In genomic region chr6:34480749-34481148, GRCm38 (mm10) we compare ENCODE assay signal across 16 mouse cellular contexts. TPM values are rescaled to one million over a fixed set of nuclear protein-coding genes. Genes with fewer than 3 reads are reported as not detected.
A peak's percentile ranks its signal among the peaks of the same experiment; 100 is the strongest.
DNase-seq lines count a peak whose midpoint lies in the region; ATAC-seq lines count a peak whose summit lies in the region.
"Had no signal": no experiment of that assay in that cellular context is flagged by ENCODE, and none has a peak within 500 bp of the region (broad histone marks: within the 10 kb centered on the region; RNA-seq: fewer than 3 reads in every experiment).

No protein-coding gene starts in this region.

- no peak overlapping the region for H3K27ac ChIP-seq in embryonic facial prominence, embryonic 14.5 days (replicated peaks; ENCODE audit: low read depth, low read length)
- no peak overlapping the region for H3K27ac ChIP-seq in embryonic facial prominence, embryonic 10.5 days (replicated peaks)
- H3K27ac ChIP-seq in liver, embryonic 11.5 days (ENCODE audit: low read depth, low read length), result no peak overlapping the region
- no peak overlapping the region for H3K27ac ChIP-seq in kidney, embryonic 15.5 days
- H3K27ac ChIP-seq: forebrain, embryonic 15.5 days; hindbrain, embryonic 10.5 days had no signal

- 44% methylated on average over 4 of the region's 4 CpGs for WGBS in embryonic facial prominence, embryonic 14.5 days
- 42% methylated on average over 4 of the region's 4 CpGs for WGBS in embryonic facial prominence, embryonic 10.5 days
- WGBS in liver, embryonic 11.5 days, result 28% methylated on average over 4 of the region's 4 CpGs
- 33% methylated on average over 4 of the region's 4 CpGs for WGBS in kidney, embryonic 15.5 days

- no peak overlapping the region for H3K4me2 ChIP-seq in embryonic facial prominence, embryonic 14.5 days (ENCODE audit: low read depth, low read length)
- peak overlapping the region; percentile 6; the same call in 1 of the 2 replicates for H3K4me2 ChIP-seq in liver, embryonic 11.5 days
- H3K4me2 ChIP-seq in kidney, embryonic 15.5 days, result no peak overlapping the region
- H3K4me2 ChIP-seq: forebrain, embryonic 15.5 days had no signal

- ATAC-seq in embryonic facial prominence, embryonic 14.5 days (ENCODE audit: low read depth), result no peak
- no peak for ATAC-seq in liver, embryonic 11.5 days (replicated peaks; ENCODE audit: low FRiP score)
- ATAC-seq in kidney, embryonic 15.5 days (replicated peaks; ENCODE audit: low FRiP score), result no peak
- ATAC-seq: forebrain, embryonic 15.5 days had no signal

- H3K4me1 ChIP-seq in embryonic facial prominence, embryonic 14.5 days (ENCODE audit: control insufficient read depth, insufficient read depth, low read length), result peaks cover 27% of the 10 kb centered on the region
- peaks cover 47% of the 10 kb centered on the region for H3K4me1 ChIP-seq in embryonic facial prominence, embryonic 10.5 days
- peaks cover 43% of the 10 kb centered on the region for H3K4me1 ChIP-seq in liver, embryonic 11.5 days (replicated peaks; ENCODE audit: control insufficient read depth, insufficient read depth, low read length)
- peaks cover 39% of the 10 kb centered on the region for H3K4me1 ChIP-seq in kidney, embryonic 15.5 days

- no peaks in the 10 kb centered on the region for H3K36me3 ChIP-seq in embryonic facial prominence, embryonic 14.5 days (ENCODE audit: control insufficient read depth, insufficient read depth, low read length)
- no peaks in the 10 kb centered on the region for H3K36me3 ChIP-seq in embryonic facial prominence, embryonic 10.5 days (replicated peaks)
- H3K36me3 ChIP-seq in liver, embryonic 11.5 days (ENCODE audit: control insufficient read depth, insufficient read depth, low read length), result no peaks in the 10 kb centered on the region
- H3K36me3 ChIP-seq in kidney, embryonic 15.5 days, result no peaks in the 10 kb centered on the region
- H3K36me3 ChIP-seq: forebrain, embryonic 15.5 days had no signal

- H3K27me3 ChIP-seq in embryonic facial prominence, embryonic 14.5 days (replicated peaks; ENCODE audit: control insufficient read depth, insufficient read depth, low read length), result no peaks in the 10 kb centered on the region
- H3K27me3 ChIP-seq in embryonic facial prominence, embryonic 10.5 days (replicated peaks; ENCODE audit: low read depth, poor library complexity, severe bottlenecking), result no peaks in the 10 kb centered on the region
- H3K27me3 ChIP-seq in liver, embryonic 11.5 days (replicated peaks; ENCODE audit: control insufficient read depth, insufficient read depth, low read length), result no peaks in the 10 kb centered on the region
- no peaks in the 10 kb centered on the region for H3K27me3 ChIP-seq in kidney, embryonic 15.5 days
- H3K27me3 ChIP-seq: forebrain, embryonic 15.5 days had no signal

- peak; percentile 19 for DNase-seq in embryonic facial prominence, embryonic 14.5 days (ENCODE audit: low spot score)
- DNase-seq in embryonic facial prominence, embryonic 10.5 days (ENCODE audit: low spot score), result no peak
- DNase-seq in liver, embryonic 11.5 days (ENCODE audit: low spot score), result no peak
- DNase-seq in liver, result no peak
- peak; percentile 74 for DNase-seq in Muller cell, postnatal 12 days (ENCODE audit: inconsistent ontology term)
- DNase-seq in lung, postnatal 10 days, result peak; percentile 41
- DNase-seq in left cerebral cortex, postnatal 14 days (ENCODE audit: low spot score in 2 of 2), result no peak
- DNase-seq: adrenal gland, adult 8-10 months; cerebellum, postnatal 25 days; kidney, adult 18-20 months; kidney, postnatal 36 days; midbrain, embryonic 14.5 days; right cerebral cortex, postnatal 14 days had no signal

- intact Hi-C loops in left cerebral cortex, postnatal 14 days (cut with DNase I), result no loop called here

- H3K9ac ChIP-seq in embryonic facial prominence, embryonic 14.5 days (ENCODE audit: low read depth, low read length), result no peak overlapping the region
- no peak overlapping the region for H3K9ac ChIP-seq in liver, embryonic 11.5 days (ENCODE audit: low read depth, low read length)
- no peak overlapping the region for H3K9ac ChIP-seq in kidney, embryonic 15.5 days
- H3K9ac ChIP-seq: forebrain, embryonic 15.5 days had no signal

- H3K9me3 ChIP-seq in embryonic facial prominence, embryonic 14.5 days (ENCODE audit: control insufficient read depth, low read length), result 0 out of 2 replicates have a peak, but pooled peaks cover 4% of the 10 kb centered on the region
- no peaks in the 10 kb centered on the region for H3K9me3 ChIP-seq in embryonic facial prominence, embryonic 10.5 days
- no peaks in the 10 kb centered on the region for H3K9me3 ChIP-seq in liver, embryonic 11.5 days (ENCODE audit: control insufficient read depth, low read length)
- H3K9me3 ChIP-seq in kidney, embryonic 15.5 days (replicated peaks), result no peaks in the 10 kb centered on the region
- H3K9me3 ChIP-seq: forebrain, embryonic 15.5 days; hindbrain, embryonic 10.5 days had no signal

- H3K4me3 ChIP-seq in embryonic facial prominence, embryonic 14.5 days (ENCODE audit: low read depth, low read length), result no peak overlapping the region
- no peak overlapping the region for H3K4me3 ChIP-seq in embryonic facial prominence, embryonic 10.5 days
- H3K4me3 ChIP-seq in liver, embryonic 11.5 days (ENCODE audit: low read depth, low read length), result no peak overlapping the region
- H3K4me3 ChIP-seq in kidney, embryonic 15.5 days (replicated peaks), result no peak overlapping the region
- H3K4me3 ChIP-seq: forebrain, embryonic 15.5 days; hindbrain, embryonic 10.5 days had no signal

RNA-seq across cellular contexts. Expression of gene Bpgm, which starts 4.7 kb away (rescaled TPM):
- polyA plus RNA-seq in embryonic facial prominence, embryonic 14.5 days (2014; fragmentation: Nextera tagmentation; extraction: Ambion mirVana), result 46.5 and 48.7 TPM in 2 replicates
- 52.2 and 53.2 TPM in 2 replicates for polyA plus RNA-seq in embryonic facial prominence, embryonic 10.5 days (2016; fragmentation: Nextera tagmentation; extraction: Ambion mirVana)
- polyA plus RNA-seq in liver, embryonic 11.5 days (2014; fragmentation: Nextera tagmentation; extraction: Ambion mirVana), result 38.1 and 43.4 TPM in 2 replicates
- 43.7 and 45.2 TPM in 2 replicates for polyA plus RNA-seq in kidney, embryonic 15.5 days (2015; fragmentation: Nextera tagmentation; extraction: Ambion mirVana)
- total RNA-seq in left cerebral cortex, postnatal 14 days (2021), result 10 to 100 TPM; 69.4 to 74.8 TPM

Comparison
In these comparisons a context has a peak if more than half of its experiments do, and no peak if none do; other contexts are left out.
1. DNase-seq: peak in embryonic facial prominence, embryonic 14.5 days (single experiment), Muller cell, postnatal 12 days (single experiment) and lung, postnatal 10 days (single experiment); none in embryonic facial prominence, embryonic 10.5 days (single experiment), liver, embryonic 11.5 days (single experiment), liver (single experiment) and left cerebral cortex, postnatal 14 days (0 of 2).